Mouse (Mus musculus): ENCODE data around the gene Olfr1197.

Gene Olfr1197

GRCm38 (mm10) chr2:88732266-88732665 lies at the start of gene Olfr1197:
Gene Olfr1197 (minus strand): TSS chr2:88732366.
- DNase-seq (ENCODE audit: low read depth, low spot score): no peak

DNA sequence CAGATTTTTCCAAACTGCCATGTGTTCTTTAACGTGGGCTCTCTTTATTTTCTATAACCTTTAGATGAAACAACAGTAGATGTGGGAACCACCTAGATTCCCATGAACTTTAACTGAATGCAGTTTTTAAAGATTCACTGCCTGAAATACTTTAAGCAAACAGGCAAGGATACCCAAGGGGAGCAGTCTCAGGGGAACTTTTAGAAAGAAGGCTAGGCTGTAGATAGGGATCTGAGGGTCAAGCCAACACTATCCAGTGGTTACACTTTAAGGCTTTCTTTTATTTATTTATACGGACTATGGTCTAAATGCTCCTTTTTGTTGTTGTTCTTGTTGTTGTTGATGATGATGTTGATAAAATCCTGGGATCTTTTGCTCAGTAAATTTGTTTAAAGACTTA lies 38.2 kb upstream of the Olfr1197 start, which contains the start of gene Olfr1200:
Gene Olfr1200, minus strand, starts transcription at position 101 of the 400 bp plus-strand sequence.
- no peak for DNase-seq (ENCODE audit: low read depth, low spot score)

GRCm38 (mm10) chr2:88760369-88760768 lies 28.2 kb upstream of the Olfr1197 start, which contains the start of gene Olfr1199:
Gene Olfr1199 (minus strand): TSS chr2:88760469.
- no peak for DNase-seq (ENCODE audit: low read depth, low spot score)

DNA sequence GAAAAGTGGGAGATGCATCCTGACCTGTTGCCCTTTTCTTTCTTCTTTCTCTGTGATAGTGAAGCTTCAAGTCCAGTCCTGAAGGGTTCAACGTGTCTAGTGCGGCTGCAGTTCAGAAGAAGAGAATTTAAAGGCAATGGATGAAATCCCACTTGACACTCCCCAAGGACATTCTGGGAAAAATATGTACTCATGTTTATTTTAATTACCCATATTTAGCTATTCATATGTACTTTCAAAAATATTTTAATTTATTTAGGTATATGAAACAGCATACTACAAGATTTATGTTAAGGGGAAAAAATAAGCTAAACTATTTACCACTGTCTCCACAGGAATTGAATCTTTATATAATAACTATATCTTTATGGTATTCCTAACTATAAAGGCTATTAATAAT lies 19.1 kb upstream of the Olfr1197 start, which contains the start of gene Olfr1198:
Gene Olfr1198, minus strand, starts transcription at position 101 of the 400 bp plus-strand sequence.
- no peak for DNase-seq (ENCODE audit: low read depth, low spot score)

DNA sequence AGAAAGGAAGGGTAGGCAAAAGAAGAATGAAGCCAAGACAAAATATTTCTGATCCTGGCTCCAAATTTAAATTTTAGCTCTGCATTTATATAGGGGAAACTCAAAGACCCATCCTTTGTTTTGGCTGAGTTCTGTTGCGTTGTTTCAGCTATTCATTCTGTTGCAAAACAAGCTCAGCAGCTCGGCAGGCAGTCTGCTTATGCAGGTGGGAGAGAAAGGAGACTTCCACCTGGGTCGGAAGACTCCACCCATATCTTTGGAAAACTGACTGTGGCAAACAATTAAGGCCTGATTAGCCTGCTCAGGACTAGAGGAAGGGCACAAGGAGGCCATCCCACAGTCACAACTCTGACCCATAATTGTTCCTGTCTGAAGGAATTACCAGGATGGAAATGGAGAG lies 11.2 kb upstream of the Olfr1197 start:
- DNase-seq (ENCODE audit: low read depth, low spot score): peak; percentile 80

DNA sequence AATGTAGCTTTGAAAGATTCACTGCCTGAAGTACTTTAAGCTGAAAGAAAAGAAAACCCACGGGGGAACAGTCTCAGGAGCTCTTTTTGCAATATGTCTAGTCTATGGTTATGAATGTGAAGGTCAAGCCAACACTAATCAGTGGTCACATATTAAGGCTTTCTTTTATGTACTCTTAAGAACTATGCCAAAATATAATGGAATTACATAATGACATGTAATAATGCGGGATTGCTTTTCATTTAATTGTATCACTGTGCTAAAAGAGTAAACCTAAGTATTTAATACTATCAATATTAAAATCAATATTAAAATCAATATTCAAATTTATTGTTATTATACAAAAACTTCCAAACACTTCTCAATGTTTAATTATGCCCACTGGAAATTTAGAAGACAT lies 27.7 kb downstream of the Olfr1197 start, which contains the start of gene Olfr1196:
Gene Olfr1196, minus strand, starts transcription at position 101 of the 400 bp plus-strand sequence.
- DNase-seq (ENCODE audit: low read depth, low spot score): no peak

GRCm38 (mm10) chr2:88689087-88689486 lies 43.1 kb downstream of the Olfr1197 start, which contains the start of gene Olfr1195:
Gene Olfr1195 (minus strand): TSS chr2:88689187.
- no peak for DNase-seq (ENCODE audit: low read depth, low spot score)
